In genomic region chr8:125870821-125871321, GRCm38 (mm10) we compare ENCODE assay signal across 8 mouse cellular contexts. TPM values are rescaled to one million over a fixed set of nuclear protein-coding genes. Genes with fewer than 3 reads are reported as not detected.
DNase-seq lines count a peak whose midpoint lies in the region; ATAC-seq and TF ChIP-seq lines count a peak whose summit lies in the region.

No protein-coding gene starts in this region.

- 3% methylated on average over 7 of the region's 7 CpGs for WGBS in embryonic facial prominence, embryonic 10.5 days
- WGBS in limb, embryonic 10.5 days = 4% methylated on average over 7 of the region's 7 CpGs
- 7% methylated on average over 7 of the region's 7 CpGs for WGBS in midbrain, embryonic 12.5 days
- WGBS in spleen, adult 2 months = 1% methylated on average over 7 of the region's 7 CpGs

- peak overlapping the region; percentile 71 for H3K27ac ChIP-seq in embryonic facial prominence, embryonic 10.5 days (replicated peaks)
- H3K27ac ChIP-seq in limb, embryonic 10.5 days = peak overlapping the region; percentile 66
- peak overlapping the region; percentile 63; the same call in 1 of the 2 replicates for H3K27ac ChIP-seq in midbrain, embryonic 12.5 days (replicated peaks)
- no peak overlapping the region for H3K27ac ChIP-seq in spleen, adult 2 months (ENCODE audit: insufficient read depth, low read length)

- TF ChIP-seq CTCF in spleen, adult 2 months (IDR thresholded peaks at IDR 0.05; ENCODE audit: extremely low read depth, insufficient read depth, insufficient read length, insufficient replicate concordance) = peak; percentile 81

- peak; percentile 16 for DNase-seq in 3134 (ENCODE audit: extremely low read depth, insufficient read length, low spot score)
- DNase-seq in adrenal gland, postnatal 14 days = peak; percentile 82
- DNase-seq in embryonic facial prominence, embryonic 10.5 days (ENCODE audit: low spot score) = peak; percentile 88
- DNase-seq in heart, adult 11 months = peak; percentile 90
- peak; percentile 30 for DNase-seq in kidney, adult 11 months
- DNase-seq in limb, embryonic 10.5 days (ENCODE audit: low spot score) = peak; percentile 88
- DNase-seq in spleen, adult 2 months (ENCODE audit: low read depth in 1 of 2, low spot score in 2 of 2) = peak in 1 of 2 experiments; percentile 8

- TF ChIP-seq POLR2A in spleen, adult 2 months (IDR thresholded peaks at IDR 0.05; ENCODE audit: low read depth, low read length) = no peak

- H3K4me3 ChIP-seq in embryonic facial prominence, embryonic 10.5 days = peak overlapping the region; percentile 38
- peak overlapping the region; percentile 28; the same call in 1 of the 2 replicates for H3K4me3 ChIP-seq in limb, embryonic 10.5 days
- H3K4me3 ChIP-seq in midbrain, embryonic 12.5 days = no peak overlapping the region
- H3K4me3 ChIP-seq in spleen, adult 2 months (ENCODE audit: extremely low read depth, insufficient read depth, insufficient read length) = no peak overlapping the region

- peak; percentile 90 for ATAC-seq in midbrain, embryonic 12.5 days (ENCODE audit: low FRiP score, low read depth)

- H3K9ac ChIP-seq in midbrain, embryonic 12.5 days (replicated peaks) = no peak overlapping the region

- H3K9me3 ChIP-seq in embryonic facial prominence, embryonic 10.5 days = no peaks in the 10 kb centered on the region
- H3K9me3 ChIP-seq in limb, embryonic 10.5 days (replicated peaks) = no peaks in the 10 kb centered on the region
- H3K9me3 ChIP-seq in midbrain, embryonic 12.5 days = no peaks in the 10 kb centered on the region

- H3K36me3 ChIP-seq in embryonic facial prominence, embryonic 10.5 days (replicated peaks) = no peaks in the 10 kb centered on the region
- no peaks in the 10 kb centered on the region for H3K36me3 ChIP-seq in limb, embryonic 10.5 days
- H3K36me3 ChIP-seq in midbrain, embryonic 12.5 days = no peaks in the 10 kb centered on the region
- H3K36me3 ChIP-seq in spleen, adult 2 months (ENCODE audit: control insufficient read depth, insufficient read depth, low read length) = no peaks in the 10 kb centered on the region

- peaks cover 12% of the 10 kb centered on the region; the same call in 1 of the 2 replicates for H3K27me3 ChIP-seq in embryonic facial prominence, embryonic 10.5 days (replicated peaks; ENCODE audit: low read depth, poor library complexity, severe bottlenecking)
- 0 out of 2 replicates have a peak, but pooled peaks cover 6% of the 10 kb centered on the region for H3K27me3 ChIP-seq in limb, embryonic 10.5 days (ENCODE audit: low read depth, poor library complexity, severe bottlenecking)
- H3K27me3 ChIP-seq in midbrain, embryonic 12.5 days = 0 out of 2 replicates have a peak, but pooled peaks cover 5% of the 10 kb centered on the region
- no peaks in the 10 kb centered on the region for H3K27me3 ChIP-seq in spleen, adult 2 months (ENCODE audit: control insufficient read depth, insufficient read depth, low read length)

- peak overlapping the region; percentile 29 for H3K4me2 ChIP-seq in midbrain, embryonic 12.5 days (replicated peaks)

- peaks cover 38% of the 10 kb centered on the region for H3K4me1 ChIP-seq in embryonic facial prominence, embryonic 10.5 days
- H3K4me1 ChIP-seq in limb, embryonic 10.5 days = peaks cover 48% of the 10 kb centered on the region
- peaks cover 11% of the 10 kb centered on the region for H3K4me1 ChIP-seq in midbrain, embryonic 12.5 days
- H3K4me1 ChIP-seq in spleen, adult 2 months (ENCODE audit: control insufficient read depth, insufficient read depth, insufficient read length) = no peaks in the 10 kb centered on the region

RNA-seq across cellular contexts. Expression of gene Pcnx2, which starts 27.2 kb away (rescaled TPM):
- 0.45 and 0.52 TPM in 2 replicates for total RNA-seq in adrenal gland, postnatal 14 days (2021)
- polyA plus RNA-seq in embryonic facial prominence, embryonic 10.5 days (2016; fragmentation: Nextera tagmentation; extraction: Ambion mirVana) = 0.10 and 0.15 TPM in 2 replicates
- 0.05 TPM in 1 of 2 replicates, not detected in the other for polyA plus RNA-seq in limb, embryonic 10.5 days (2016; fragmentation: Nextera tagmentation; extraction: Ambion mirVana)
- polyA plus RNA-seq in midbrain, embryonic 12.5 days (2016; fragmentation: Nextera tagmentation; extraction: Ambion mirVana) = 0.76 and 1.4 TPM in 2 replicates
- 0.20 and 0.36 TPM in 2 replicates for polyA plus RNA-seq in spleen, adult 2 months (2012; rRNA removed)

RNA-seq across cellular contexts. Expression of gene Map3k21, which starts 39.4 kb away (rescaled TPM):
- 1.3 and 1.4 TPM in 2 replicates for total RNA-seq in adrenal gland, postnatal 14 days (2021)
- 0.04 and 0.06 TPM in 2 replicates for polyA plus RNA-seq in embryonic facial prominence, embryonic 10.5 days (2016; fragmentation: Nextera tagmentation; extraction: Ambion mirVana)
- 0.03 and 0.04 TPM in 2 replicates for polyA plus RNA-seq in limb, embryonic 10.5 days (2016; fragmentation: Nextera tagmentation; extraction: Ambion mirVana)
- 0.13 and 0.17 TPM in 2 replicates for polyA plus RNA-seq in midbrain, embryonic 12.5 days (2016; fragmentation: Nextera tagmentation; extraction: Ambion mirVana)
- polyA plus RNA-seq in spleen, adult 2 months (2012; rRNA removed) = 0.02 and 0.06 TPM in 2 replicates

Comparison
In these comparisons a context has a peak if more than half of its experiments do, and no peak if none do; other contexts are left out.
1. H3K4me3 ChIP-seq: peak in embryonic facial prominence, embryonic 10.5 days (single experiment) and limb, embryonic 10.5 days (single experiment); none in midbrain, embryonic 12.5 days (single experiment) and spleen, adult 2 months (single experiment).